Mouse (Mus musculus): ENCODE results near the gene Gucy2c.
A peak's percentile ranks its signal among the peaks of the same experiment; 100 is the strongest.

Gucy2c gene

DNA sequence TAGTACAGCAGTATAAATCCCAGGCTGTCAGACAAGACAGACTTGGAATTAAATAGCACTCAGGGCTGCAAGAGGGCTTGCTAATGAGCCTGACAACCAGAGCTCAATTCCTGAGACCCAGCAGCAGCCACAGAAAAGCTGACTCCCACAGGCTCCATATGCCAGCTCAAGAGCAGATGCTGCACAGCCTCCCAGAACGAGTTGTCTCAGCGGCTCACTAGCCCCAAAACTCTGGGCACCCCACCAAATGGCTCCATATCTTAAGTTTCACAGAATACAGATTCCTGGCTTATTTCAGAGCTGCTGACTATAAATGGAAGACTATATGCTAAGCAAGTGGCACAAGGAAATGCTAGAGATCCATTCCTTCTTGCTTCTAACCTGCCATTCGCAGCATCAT is 36.0 kb upstream of the Gucy2c start:
- no peak for TF ChIP-seq POU5F1 (IDR thresholded peaks at IDR 0.05; ENCODE audit: borderline replicate concordance, low read length)
- TF ChIP-seq NANOG (IDR thresholded peaks at IDR 0.05; ENCODE audit: borderline replicate concordance, low read length) = no peak
- TF ChIP-seq CTCF (conservative IDR thresholded peaks at IDR 0.05; ENCODE audit: low read length) = no peak
- Histone ChIP-seq H3K4me1 (replicated peaks; ENCODE audit: low read depth, low read length) (peaks cover 71% of the 10 kb centered on the region), H3K4me3 (replicated peaks; ENCODE audit: low read length) (0 out of 2 replicates have a peak overlapping the region, but pooled peaks have one; percentile 7)

DNA sequence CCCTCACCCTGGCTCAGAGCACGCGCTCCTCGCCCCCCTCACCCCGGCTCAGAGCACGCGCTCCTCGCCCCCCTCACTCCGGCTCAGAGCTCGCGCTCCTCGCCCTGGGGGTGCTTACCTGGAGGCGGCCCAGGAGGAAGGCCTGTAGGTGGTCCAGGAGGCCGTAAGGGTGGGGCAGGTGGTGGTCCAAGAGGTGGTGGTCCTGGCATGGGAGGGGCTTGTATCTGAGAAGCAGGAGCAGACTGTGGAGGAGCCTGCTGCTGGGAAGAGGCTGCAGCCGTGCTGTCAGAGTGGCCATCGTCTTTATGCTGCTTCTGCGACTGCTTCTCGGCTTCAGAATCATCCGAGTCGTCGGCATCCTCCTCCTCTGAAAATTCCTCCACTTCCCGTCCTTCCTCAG is 35.3 kb upstream of the Gucy2c start:
- Histone ChIP-seq H3K4me1 (replicated peaks; ENCODE audit: low read depth, low read length) (peaks cover 72% of the 10 kb centered on the region), H3K4me3 (replicated peaks; ENCODE audit: low read length) (peak overlapping the region; percentile 68), H3K36me3 (ENCODE audit: insufficient read depth, low read length) (peaks cover 92% of the 10 kb centered on the region), H3K9me3 (ENCODE audit: low read length) (no peaks in the 10 kb centered on the region), H3K27me3 (ENCODE audit: insufficient read depth, low read length) (no peaks in the 10 kb centered on the region)
- TF ChIP-seq NANOG (IDR thresholded peaks at IDR 0.05; ENCODE audit: borderline replicate concordance, low read length) = no peak
- TF ChIP-seq POU5F1 (IDR thresholded peaks at IDR 0.05; ENCODE audit: borderline replicate concordance, low read length) = no peak
- no peak for TF ChIP-seq CTCF (conservative IDR thresholded peaks at IDR 0.05; ENCODE audit: low read length)

More for the DNA sequence above, 36.0 kb upstream of the Gucy2c start:
- Histone ChIP-seq H3K9me3 (ENCODE audit: low read length) (no peaks in the 10 kb centered on the region), H3K27me3 (ENCODE audit: insufficient read depth, low read length) (no peaks in the 10 kb centered on the region), H3K36me3 (ENCODE audit: insufficient read depth, low read length) (peaks cover 92% of the 10 kb centered on the region)

DNA sequence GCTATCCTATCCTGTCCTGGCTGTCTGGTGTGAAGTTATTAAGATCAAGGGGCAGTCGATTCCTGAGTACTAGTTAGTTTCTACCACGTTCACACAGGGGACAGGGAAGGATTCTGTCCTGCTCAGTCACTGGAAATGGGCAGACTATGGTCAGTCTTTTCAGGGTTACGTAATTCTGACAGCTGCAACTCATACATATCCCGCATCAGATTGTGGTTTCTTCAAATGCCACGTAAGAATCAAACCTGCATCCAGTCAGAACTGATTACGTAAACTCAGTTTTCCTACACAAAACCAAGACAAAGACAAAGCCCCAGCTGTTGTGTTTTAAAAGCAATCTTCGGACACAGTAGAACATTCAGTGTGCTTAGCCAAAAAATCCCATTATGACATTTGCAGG is 33.8 kb upstream of the Gucy2c start:
- H3K4me1 ChIP-seq (replicated peaks; ENCODE audit: low read depth, low read length) = peaks cover 76% of the 10 kb centered on the region
- peaks cover 92% of the 10 kb centered on the region for H3K36me3 ChIP-seq (ENCODE audit: insufficient read depth, low read length)
- TF ChIP-seq CTCF (conservative IDR thresholded peaks at IDR 0.05; ENCODE audit: low read length) (no peak), NANOG (IDR thresholded peaks at IDR 0.05; ENCODE audit: borderline replicate concordance, low read length) (no peak), POU5F1 (IDR thresholded peaks at IDR 0.05; ENCODE audit: borderline replicate concordance, low read length) (no peak)
- H3K9me3 ChIP-seq (ENCODE audit: low read length) = no peaks in the 10 kb centered on the region
- no peak overlapping the region for H3K4me3 ChIP-seq (replicated peaks; ENCODE audit: low read length)
- H3K27me3 ChIP-seq (ENCODE audit: insufficient read depth, low read length) = no peaks in the 10 kb centered on the region

DNA sequence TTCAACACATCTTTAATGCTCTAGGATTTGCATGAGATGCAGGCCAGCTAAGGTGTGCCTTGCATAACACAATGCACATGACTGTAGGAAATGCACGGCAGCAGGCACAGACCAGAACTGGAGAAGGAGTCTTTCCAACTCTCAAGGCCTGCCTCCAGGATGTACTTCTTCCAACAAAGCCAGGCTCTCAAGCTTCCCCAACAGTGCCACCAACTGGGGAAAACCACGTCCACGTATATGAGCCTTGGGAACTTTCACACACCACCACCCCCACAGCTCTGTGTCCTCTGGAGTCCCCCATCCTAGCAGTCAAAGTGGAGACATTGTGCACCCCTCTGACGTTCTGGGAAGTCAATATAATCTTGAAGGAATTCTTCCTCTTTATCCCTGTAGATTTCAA is 31.6 kb upstream of the Gucy2c start:
- no peak overlapping the region for H3K4me3 ChIP-seq (replicated peaks; ENCODE audit: low read length)
- H3K4me1 ChIP-seq (replicated peaks; ENCODE audit: low read depth, low read length) = peaks cover 78% of the 10 kb centered on the region
- no peaks in the 10 kb centered on the region for H3K27me3 ChIP-seq (ENCODE audit: insufficient read depth, low read length)
- TF ChIP-seq NANOG (IDR thresholded peaks at IDR 0.05; ENCODE audit: borderline replicate concordance, low read length) (no peak), CTCF (conservative IDR thresholded peaks at IDR 0.05; ENCODE audit: low read length) (no peak), POU5F1 (IDR thresholded peaks at IDR 0.05; ENCODE audit: borderline replicate concordance, low read length) (no peak)
- no peaks in the 10 kb centered on the region for H3K9me3 ChIP-seq (ENCODE audit: low read length)
- peaks cover 84% of the 10 kb centered on the region for H3K36me3 ChIP-seq (ENCODE audit: insufficient read depth, low read length)

DNA sequence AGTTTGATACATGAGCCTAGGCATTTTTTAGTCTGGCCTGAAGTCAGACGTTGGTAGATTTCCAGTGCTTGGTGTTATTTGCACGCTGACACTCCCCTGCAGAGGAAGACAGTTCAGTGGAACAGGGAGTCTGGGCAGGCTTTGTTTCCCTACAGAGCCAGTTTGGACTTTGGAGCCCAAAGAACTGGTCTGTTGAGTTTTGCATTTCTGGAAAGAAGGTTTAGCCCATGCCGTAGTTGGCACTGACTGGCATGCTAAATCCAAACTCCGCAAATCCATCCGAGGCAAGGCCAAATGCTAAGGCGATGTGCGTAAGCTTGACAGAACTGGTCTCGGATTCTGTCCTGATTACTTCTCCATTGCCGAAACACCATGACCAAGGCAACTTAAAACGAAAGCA is 29.6 kb upstream of the Gucy2c start:
- Histone ChIP-seq H3K4me3 (replicated peaks; ENCODE audit: low read length) (no peak overlapping the region), H3K27me3 (ENCODE audit: insufficient read depth, low read length) (no peaks in the 10 kb centered on the region), H3K4me1 (replicated peaks; ENCODE audit: low read depth, low read length) (peaks cover 75% of the 10 kb centered on the region), H3K36me3 (ENCODE audit: insufficient read depth, low read length) (peaks cover 65% of the 10 kb centered on the region), H3K9me3 (ENCODE audit: low read length) (no peaks in the 10 kb centered on the region)
- TF ChIP-seq NANOG (IDR thresholded peaks at IDR 0.05; ENCODE audit: borderline replicate concordance, low read length) (no peak), POU5F1 (IDR thresholded peaks at IDR 0.05; ENCODE audit: borderline replicate concordance, low read length) (no peak), CTCF (conservative IDR thresholded peaks at IDR 0.05; ENCODE audit: low read length) (no peak)

DNA sequence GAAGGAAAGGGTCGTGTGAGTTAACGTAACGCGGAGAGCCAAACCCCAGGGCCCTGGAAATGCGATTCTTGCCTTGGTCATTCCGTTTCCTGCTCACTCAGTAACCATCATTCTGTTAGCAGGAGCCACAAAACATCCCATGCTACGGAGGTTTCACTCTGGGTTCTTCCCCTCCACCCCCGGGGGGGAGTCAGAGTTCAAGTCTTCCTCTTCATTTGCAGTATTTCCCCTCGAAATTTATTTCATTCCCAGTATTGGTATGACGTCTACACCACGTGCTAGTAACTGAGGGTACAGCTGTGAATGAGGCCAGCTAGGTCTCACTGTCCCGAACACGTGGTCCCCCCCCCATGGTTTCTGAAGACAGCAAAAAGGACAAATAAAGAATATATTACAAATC is 28.1 kb upstream of the Gucy2c start:
- peaks cover 70% of the 10 kb centered on the region for H3K4me1 ChIP-seq (replicated peaks; ENCODE audit: low read depth, low read length)
- H3K36me3 ChIP-seq (ENCODE audit: insufficient read depth, low read length) = peaks cover 52% of the 10 kb centered on the region
- peak overlapping the region; percentile 88 for H3K4me3 ChIP-seq (replicated peaks; ENCODE audit: low read length)
- H3K9me3 ChIP-seq (ENCODE audit: low read length) = no peaks in the 10 kb centered on the region
- H3K27me3 ChIP-seq (ENCODE audit: insufficient read depth, low read length) = no peaks in the 10 kb centered on the region
- TF ChIP-seq POU5F1 (IDR thresholded peaks at IDR 0.05; ENCODE audit: borderline replicate concordance, low read length) (no peak), CTCF (conservative IDR thresholded peaks at IDR 0.05; ENCODE audit: low read length) (no peak), NANOG (IDR thresholded peaks at IDR 0.05; ENCODE audit: borderline replicate concordance, low read length) (no peak)

DNA sequence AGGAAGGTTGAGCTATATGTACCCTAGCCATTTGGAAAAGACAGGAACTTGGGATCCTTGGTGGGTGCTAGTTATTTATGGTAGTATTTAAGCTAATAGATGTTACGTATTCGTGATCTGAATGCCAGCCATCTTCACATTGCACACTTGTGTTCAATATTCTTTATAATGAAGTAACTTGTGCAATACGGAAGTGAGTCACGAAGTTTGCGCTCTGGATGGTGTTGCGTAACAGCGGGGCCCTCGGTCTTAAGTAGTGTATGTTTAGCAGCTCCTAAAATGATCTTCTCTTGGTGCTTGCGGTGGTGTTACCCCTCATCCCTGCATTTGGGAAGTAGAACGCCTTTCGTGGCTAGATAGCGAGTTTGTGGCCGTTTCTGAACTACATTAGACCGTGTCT is 27.5 kb upstream of the Gucy2c start:
- Histone ChIP-seq H3K4me1 (replicated peaks; ENCODE audit: low read depth, low read length) (peaks cover 67% of the 10 kb centered on the region), H3K9me3 (ENCODE audit: low read length) (no peaks in the 10 kb centered on the region), H3K36me3 (ENCODE audit: insufficient read depth, low read length) (peaks cover 46% of the 10 kb centered on the region), H3K27me3 (ENCODE audit: insufficient read depth, low read length) (no peaks in the 10 kb centered on the region), H3K4me3 (replicated peaks; ENCODE audit: low read length) (peak overlapping the region; percentile 88)
- TF ChIP-seq POU5F1 (IDR thresholded peaks at IDR 0.05; ENCODE audit: borderline replicate concordance, low read length) = no peak
- TF ChIP-seq NANOG (IDR thresholded peaks at IDR 0.05; ENCODE audit: borderline replicate concordance, low read length) = no peak
- no peak for TF ChIP-seq CTCF (conservative IDR thresholded peaks at IDR 0.05; ENCODE audit: low read length)

DNA sequence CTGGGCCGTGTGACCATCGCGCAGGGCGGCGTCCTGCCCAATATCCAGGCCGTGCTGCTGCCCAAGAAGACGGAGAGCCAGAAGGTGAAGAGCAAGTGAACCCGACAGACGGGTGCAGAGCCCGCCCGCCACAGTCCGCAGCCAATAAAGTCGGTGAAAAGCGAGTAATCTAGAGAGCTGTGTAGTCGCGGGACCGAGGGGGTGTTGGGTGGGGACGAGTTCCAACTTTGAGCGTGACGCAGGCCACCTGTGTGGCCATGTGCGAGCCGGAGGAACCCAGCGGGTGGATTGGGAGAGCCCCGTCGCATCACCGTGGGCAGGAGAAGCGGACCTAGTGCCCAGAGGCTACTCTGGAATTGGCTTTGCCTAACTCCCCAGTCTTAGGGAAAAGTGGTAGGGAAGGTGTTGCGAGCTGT is 27.1 kb upstream of the Gucy2c start:
- Histone ChIP-seq H3K4me3 (replicated peaks; ENCODE audit: low read length) (peak overlapping the region; percentile 88), H3K36me3 (ENCODE audit: insufficient read depth, low read length) (peaks cover 41% of the 10 kb centered on the region), H3K27me3 (ENCODE audit: insufficient read depth, low read length) (no peaks in the 10 kb centered on the region), H3K9me3 (ENCODE audit: low read length) (no peaks in the 10 kb centered on the region), H3K4me1 (replicated peaks; ENCODE audit: low read depth, low read length) (peaks cover 62% of the 10 kb centered on the region)
- TF ChIP-seq NANOG (IDR thresholded peaks at IDR 0.05; ENCODE audit: borderline replicate concordance, low read length) (no peak), CTCF (conservative IDR thresholded peaks at IDR 0.05; ENCODE audit: low read length) (no peak), POU5F1 (IDR thresholded peaks at IDR 0.05; ENCODE audit: borderline replicate concordance, low read length) (no peak)

DNA sequence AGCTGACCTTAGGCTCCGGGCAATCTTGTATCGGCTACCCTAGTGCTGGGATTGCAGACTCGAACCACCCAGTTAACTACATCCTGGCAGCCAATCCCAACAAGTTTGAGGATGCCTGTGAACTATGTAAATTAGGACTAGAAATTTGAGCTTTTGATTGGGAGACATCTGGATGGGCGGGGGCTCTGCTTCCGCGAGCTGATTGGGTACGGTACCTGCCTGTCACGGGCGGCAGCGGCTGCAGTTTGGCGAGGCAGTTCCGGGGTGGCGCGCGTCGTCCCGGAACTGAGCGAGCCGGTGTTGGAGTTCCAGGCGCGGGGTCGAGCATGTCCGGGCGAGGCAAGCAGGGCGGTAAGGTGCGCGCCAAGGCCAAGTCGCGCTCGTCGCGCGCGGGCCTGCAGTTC is 26.5 kb upstream of the Gucy2c start, which contains the start of gene H2afj:
H2afj (plus strand) TSS at position 231 of the 404 bp plus-strand sequence.
- Histone ChIP-seq H3K9me3 (ENCODE audit: low read length) (no peaks in the 10 kb centered on the region), H3K4me3 (replicated peaks; ENCODE audit: low read length) (peak within 1 kb of the TSS; percentile 88), H3K36me3 (ENCODE audit: insufficient read depth, low read length) (peaks cover 35% of the 10 kb centered on the region), H3K27me3 (ENCODE audit: insufficient read depth, low read length) (no peaks in the 10 kb centered on the region), H3K4me1 (replicated peaks; ENCODE audit: low read depth, low read length) (peaks cover 63% of the 10 kb centered on the region)
- TF ChIP-seq POU5F1 (IDR thresholded peaks at IDR 0.05; ENCODE audit: borderline replicate concordance, low read length) (no peak), NANOG (IDR thresholded peaks at IDR 0.05; ENCODE audit: borderline replicate concordance, low read length) (no peak), CTCF (conservative IDR thresholded peaks at IDR 0.05; ENCODE audit: low read length) (no peak)
